Mouse (Mus musculus): Measurements from ENCODE around the gene Mdm1. TPM values are rescaled to one million over a fixed set of nuclear protein-coding genes. Genes with fewer than 3 reads are reported as not detected.

Mdm1 gene
- 26.3 and 33.4 TPM in 2 replicates for polyA plus RNA-seq (2014; fragmentation: Nextera tagmentation; extraction: Ambion mirVana)

- DNase-seq (ENCODE audit: low spot score): peak; percentile 98
- peak; percentile 100 for ATAC-seq (replicated peaks; ENCODE audit: low FRiP score)
- Histone ChIP-seq H3K27me3 (replicated peaks; ENCODE audit: control insufficient read depth, insufficient read depth, low read length) (no peaks in the 10 kb centered on the region), H3K9ac (ENCODE audit: low read depth, low read length) (peak within 1 kb of the TSS; percentile 75), H3K4me2 (peak within 1 kb of the TSS; percentile 85), H3K36me3 (ENCODE audit: control insufficient read depth, insufficient read depth, low read length) (no peaks in the 10 kb centered on the region; the same call in 1 of the 2 replicates), H3K27ac (ENCODE audit: low read depth, low read length) (0 out of 2 replicates have a peak within 1 kb of the TSS, but pooled peaks have one; percentile 8), H3K4me1 (replicated peaks; ENCODE audit: control insufficient read depth, insufficient read depth, low read length) (peaks cover 3% of the 10 kb centered on the region), H3K4me3 (ENCODE audit: low read depth, low read length) (peak within 1 kb of the TSS; percentile 90), H3K9me3 (ENCODE audit: control insufficient read depth, low read length) (no peaks in the 10 kb centered on the region)
- 5% methylated on average over 47 of the region's 47 CpGs for WGBS
These were observed at the start of gene Mdm1 for GRCm38 (mm10) chr10:118141018-118141883. Mdm1 (plus strand) TSS chr10:118141811.

GRCm38 (mm10) chr10:118092745-118093144 is 48.9 kb upstream of the Mdm1 start:
- DNase-seq (ENCODE audit: low spot score): no peak
- H3K4me2 ChIP-seq: no peak overlapping the region
- 84% methylated on average over 6 of the region's 6 CpGs for WGBS

GRCm38 (mm10) chr10:118093728-118094127 is 47.9 kb upstream of the Mdm1 start:
- Histone ChIP-seq H3K36me3 (ENCODE audit: control insufficient read depth, insufficient read depth, low read length) (no peaks in the 10 kb centered on the region), H3K9ac (ENCODE audit: low read depth, low read length) (no peak overlapping the region), H3K4me1 (replicated peaks; ENCODE audit: control insufficient read depth, insufficient read depth, low read length) (no peaks in the 10 kb centered on the region), H3K27ac (ENCODE audit: low read depth, low read length) (no peak overlapping the region), H3K4me3 (ENCODE audit: low read depth, low read length) (no peak overlapping the region), H3K4me2 (no peak overlapping the region), H3K27me3 (replicated peaks; ENCODE audit: control insufficient read depth, insufficient read depth, low read length) (no peaks in the 10 kb centered on the region), H3K9me3 (ENCODE audit: control insufficient read depth, low read length) (no peaks in the 10 kb centered on the region)
- WGBS: 50% methylated on average over 9 of the region's 9 CpGs
- DNase-seq (ENCODE audit: low spot score) (no peak), ATAC-seq (replicated peaks; ENCODE audit: low FRiP score) (no peak)

More at GRCm38 (mm10) chr10:118092745-118093144, 48.9 kb upstream of the Mdm1 start:
- no peak overlapping the region for H3K4me3 ChIP-seq (ENCODE audit: low read depth, low read length)
- H3K4me1 ChIP-seq (replicated peaks; ENCODE audit: control insufficient read depth, insufficient read depth, low read length): no peaks in the 10 kb centered on the region
- H3K36me3 ChIP-seq (ENCODE audit: control insufficient read depth, insufficient read depth, low read length): no peaks in the 10 kb centered on the region
- H3K27me3 ChIP-seq (replicated peaks; ENCODE audit: control insufficient read depth, insufficient read depth, low read length): no peaks in the 10 kb centered on the region
- no peak overlapping the region for H3K27ac ChIP-seq (ENCODE audit: low read depth, low read length)
- H3K9ac ChIP-seq (ENCODE audit: low read depth, low read length): no peak overlapping the region
- no peaks in the 10 kb centered on the region for H3K9me3 ChIP-seq (ENCODE audit: control insufficient read depth, low read length)
- no peak for ATAC-seq (replicated peaks; ENCODE audit: low FRiP score)

- Histone ChIP-seq H3K36me3 (ENCODE audit: control insufficient read depth, insufficient read depth, low read length) (no peaks in the 10 kb centered on the region), H3K4me2 (no peak overlapping the region), H3K27ac (ENCODE audit: low read depth, low read length) (no peak overlapping the region), H3K27me3 (replicated peaks; ENCODE audit: control insufficient read depth, insufficient read depth, low read length) (no peaks in the 10 kb centered on the region), H3K9ac (ENCODE audit: low read depth, low read length) (no peak overlapping the region), H3K9me3 (ENCODE audit: control insufficient read depth, low read length) (no peaks in the 10 kb centered on the region), H3K4me1 (replicated peaks; ENCODE audit: control insufficient read depth, insufficient read depth, low read length) (no peaks in the 10 kb centered on the region), H3K4me3 (ENCODE audit: low read depth, low read length) (no peak overlapping the region)
- ATAC-seq (replicated peaks; ENCODE audit: low FRiP score) (no peak), DNase-seq (ENCODE audit: low spot score) (no peak)
- 73% methylated on average over 4 of the region's 4 CpGs for WGBS
These were observed 46.8 kb upstream of the Mdm1 start for GRCm38 (mm10) chr10:118094853-118095252.

GRCm38 (mm10) chr10:118096223-118096622 is 45.4 kb upstream of the Mdm1 start:
- no peaks in the 10 kb centered on the region for H3K4me1 ChIP-seq (replicated peaks; ENCODE audit: control insufficient read depth, insufficient read depth, low read length)
- no peaks in the 10 kb centered on the region for H3K27me3 ChIP-seq (replicated peaks; ENCODE audit: control insufficient read depth, insufficient read depth, low read length)
- H3K4me3 ChIP-seq (ENCODE audit: low read depth, low read length): no peak overlapping the region
- WGBS: 81% methylated on average over 6 of the region's 6 CpGs
- no peak for ATAC-seq (replicated peaks; ENCODE audit: low FRiP score)
- H3K9me3 ChIP-seq (ENCODE audit: control insufficient read depth, low read length): no peaks in the 10 kb centered on the region
- H3K27ac ChIP-seq (ENCODE audit: low read depth, low read length): no peak overlapping the region
- H3K36me3 ChIP-seq (ENCODE audit: control insufficient read depth, insufficient read depth, low read length): no peaks in the 10 kb centered on the region
- H3K4me2 ChIP-seq: no peak overlapping the region
- no peak for DNase-seq (ENCODE audit: low spot score)
- no peak overlapping the region for H3K9ac ChIP-seq (ENCODE audit: low read depth, low read length)

- ATAC-seq (replicated peaks; ENCODE audit: low FRiP score) (no peak), DNase-seq (ENCODE audit: low spot score) (no peak)
- Histone ChIP-seq H3K4me3 (ENCODE audit: low read depth, low read length) (no peak overlapping the region), H3K9ac (ENCODE audit: low read depth, low read length) (no peak overlapping the region), H3K36me3 (ENCODE audit: control insufficient read depth, insufficient read depth, low read length) (no peaks in the 10 kb centered on the region), H3K9me3 (ENCODE audit: control insufficient read depth, low read length) (no peaks in the 10 kb centered on the region), H3K4me2 (no peak overlapping the region), H3K4me1 (replicated peaks; ENCODE audit: control insufficient read depth, insufficient read depth, low read length) (no peaks in the 10 kb centered on the region), H3K27me3 (replicated peaks; ENCODE audit: control insufficient read depth, insufficient read depth, low read length) (no peaks in the 10 kb centered on the region), H3K27ac (ENCODE audit: low read depth, low read length) (no peak overlapping the region)
- 56% methylated on average over 3 of the region's 3 CpGs for WGBS
These were observed 43.7 kb upstream of the Mdm1 start for GRCm38 (mm10) chr10:118097898-118098297.

GRCm38 (mm10) chr10:118100570-118100969 is 41.0 kb upstream of the Mdm1 start:
- Histone ChIP-seq H3K36me3 (ENCODE audit: control insufficient read depth, insufficient read depth, low read length) (no peaks in the 10 kb centered on the region), H3K9ac (ENCODE audit: low read depth, low read length) (no peak overlapping the region), H3K27ac (ENCODE audit: low read depth, low read length) (no peak overlapping the region), H3K9me3 (ENCODE audit: control insufficient read depth, low read length) (no peaks in the 10 kb centered on the region), H3K4me2 (no peak overlapping the region), H3K4me1 (replicated peaks; ENCODE audit: control insufficient read depth, insufficient read depth, low read length) (peaks cover 5% of the 10 kb centered on the region), H3K27me3 (replicated peaks; ENCODE audit: control insufficient read depth, insufficient read depth, low read length) (no peaks in the 10 kb centered on the region), H3K4me3 (ENCODE audit: low read depth, low read length) (no peak overlapping the region)
- DNase-seq (ENCODE audit: low spot score) (no peak), ATAC-seq (replicated peaks; ENCODE audit: low FRiP score) (no peak)
- 70% methylated on average over 5 of the region's 5 CpGs for WGBS

GRCm38 (mm10) chr10:118101056-118101455 is 40.6 kb upstream of the Mdm1 start:
- H3K9me3 ChIP-seq (ENCODE audit: control insufficient read depth, low read length): no peaks in the 10 kb centered on the region
- H3K27ac ChIP-seq (ENCODE audit: low read depth, low read length): no peak overlapping the region
- no peaks in the 10 kb centered on the region for H3K36me3 ChIP-seq (ENCODE audit: control insufficient read depth, insufficient read depth, low read length)
- ATAC-seq (replicated peaks; ENCODE audit: low FRiP score) (no peak), DNase-seq (ENCODE audit: low spot score) (no peak)
- H3K4me2 ChIP-seq: no peak overlapping the region
- no peak overlapping the region for H3K4me3 ChIP-seq (ENCODE audit: low read depth, low read length)
- WGBS: 82% methylated on average over 2 of the region's 2 CpGs
- no peaks in the 10 kb centered on the region for H3K27me3 ChIP-seq (replicated peaks; ENCODE audit: control insufficient read depth, insufficient read depth, low read length)
- peaks cover 5% of the 10 kb centered on the region for H3K4me1 ChIP-seq (replicated peaks; ENCODE audit: control insufficient read depth, insufficient read depth, low read length)
- H3K9ac ChIP-seq (ENCODE audit: low read depth, low read length): no peak overlapping the region
